Mouse (Mus musculus): Measurements from ENCODE around the gene Ocln. TPM values are rescaled to one million over a fixed set of nuclear protein-coding genes. Genes with fewer than 3 reads are reported as not detected.
"Not testable (repeated sequence)": the region's sequence is repeated elsewhere in the genome, so short reads cannot be mapped to it uniquely, and the experiment has no call there.

Ocln gene
- total RNA-seq, 4 experiments from 2014 or later = 6.6 to 28.6 (median 16.7) TPM

DNA sequence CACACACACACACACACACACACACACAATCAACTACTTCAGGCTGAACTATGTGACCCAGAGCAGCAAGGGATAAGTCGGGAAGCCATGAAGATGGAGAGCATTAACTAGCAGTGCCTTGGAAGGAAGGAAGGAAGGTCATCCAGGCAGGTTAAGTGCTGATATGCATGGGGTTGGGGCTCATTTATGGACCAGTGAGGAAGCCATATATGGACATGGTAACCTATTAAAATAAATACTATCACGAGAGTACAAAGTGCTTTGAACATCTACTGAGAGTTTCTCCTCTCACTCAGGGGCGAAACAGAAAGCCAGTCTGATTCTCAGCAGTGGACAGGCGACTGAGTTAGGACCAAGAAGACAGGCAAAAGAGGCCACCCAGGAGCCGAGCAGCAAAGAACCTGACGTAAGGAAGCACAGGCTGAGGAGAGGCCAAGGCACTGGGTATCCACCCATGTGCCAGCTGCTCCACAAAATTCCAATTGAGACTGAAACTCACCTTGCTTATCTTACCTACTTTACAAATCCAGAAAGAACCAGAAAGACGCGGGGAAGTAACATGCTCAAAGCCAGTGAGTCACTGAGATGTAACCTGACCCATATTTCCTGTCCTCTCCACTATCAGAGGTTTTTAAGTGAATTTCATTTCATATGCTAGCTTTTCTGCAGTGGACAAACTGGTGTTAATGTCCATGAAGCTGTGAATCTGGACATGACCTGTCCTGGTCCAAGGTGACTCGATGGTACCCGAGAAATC, 9.3 kb downstream of the Ocln start:
- DNase-seq = no peak

DNA sequence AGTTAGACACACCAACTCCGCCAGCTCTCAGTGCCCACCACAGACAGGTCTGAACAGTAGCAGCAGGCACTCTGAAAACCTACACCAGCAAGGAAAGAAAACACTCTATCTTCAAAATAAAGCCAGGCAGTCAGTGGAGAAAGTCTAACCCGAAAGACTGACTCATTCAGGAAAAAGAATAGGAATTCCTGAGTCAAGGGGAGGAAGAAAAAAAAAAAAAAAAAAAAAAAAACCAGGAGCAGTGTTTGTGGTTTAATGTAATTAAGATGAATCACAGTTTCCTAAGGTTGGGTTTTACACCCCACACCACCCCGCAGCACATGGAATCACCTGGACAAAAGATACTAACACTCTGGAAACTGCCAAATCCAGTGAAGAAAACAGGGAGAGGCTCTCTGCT, 16.4 kb downstream of the Ocln start:
- no peak for DNase-seq

DNA sequence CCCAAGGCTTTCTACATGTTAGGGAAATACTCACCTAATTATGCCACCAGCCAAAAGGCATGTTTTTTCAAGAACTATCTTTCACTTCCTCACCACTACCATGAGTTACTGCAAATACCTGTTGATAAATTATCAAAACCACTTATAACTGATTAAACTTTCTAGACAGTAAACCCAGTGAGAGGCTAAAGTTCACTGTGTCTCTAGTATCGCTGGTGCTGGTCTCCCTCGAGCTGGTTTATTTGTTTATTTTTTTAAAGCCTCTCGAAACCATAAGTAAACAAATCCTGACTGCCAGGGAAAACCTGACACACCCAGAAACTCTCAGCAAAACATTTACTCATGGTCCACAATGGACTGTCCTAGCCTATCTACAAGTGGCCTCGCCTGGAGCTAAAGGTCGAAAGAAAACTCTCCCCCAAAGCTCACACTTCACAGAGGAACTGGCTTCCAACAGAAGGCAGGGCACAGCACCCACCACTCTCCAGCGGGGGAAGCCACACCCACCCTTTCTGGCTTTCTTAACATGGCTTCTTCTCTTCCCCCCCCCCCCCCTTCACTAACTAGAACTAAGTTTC, 19.6 kb downstream of the Ocln start:
- no peak for DNase-seq

DNA sequence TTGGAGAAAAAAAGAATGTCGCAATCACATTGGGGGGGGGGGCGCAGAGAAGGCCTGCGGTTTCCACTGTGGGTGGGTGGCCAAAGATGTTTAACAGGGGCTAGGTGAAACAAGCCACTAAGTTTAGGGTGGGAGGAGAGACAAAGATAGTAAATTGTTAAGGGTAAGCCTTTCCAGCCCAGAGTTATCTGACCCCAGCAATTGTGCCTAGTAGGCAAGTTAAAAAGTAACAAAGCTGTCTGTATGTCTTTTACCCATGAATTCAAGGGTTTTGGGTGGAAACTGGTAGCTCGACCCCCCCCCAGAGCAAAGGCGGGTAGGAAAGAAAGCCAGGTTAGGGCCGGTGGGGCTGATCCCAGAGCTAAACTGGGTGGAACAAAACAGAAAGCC, 25.9 kb downstream of the Ocln start:
- DNase-seq = no peak

GRCm38 (mm10) chr13:100525935-100526648, 26.4 kb downstream of the Ocln start:
- DNase-seq = no peak

GRCm38 (mm10) chr13:100524896-100525295, 27.6 kb downstream of the Ocln start:
- no peak for DNase-seq

GRCm38 (mm10) chr13:100523698-100524097, 28.8 kb downstream of the Ocln start:
- no peak for DNase-seq

DNA sequence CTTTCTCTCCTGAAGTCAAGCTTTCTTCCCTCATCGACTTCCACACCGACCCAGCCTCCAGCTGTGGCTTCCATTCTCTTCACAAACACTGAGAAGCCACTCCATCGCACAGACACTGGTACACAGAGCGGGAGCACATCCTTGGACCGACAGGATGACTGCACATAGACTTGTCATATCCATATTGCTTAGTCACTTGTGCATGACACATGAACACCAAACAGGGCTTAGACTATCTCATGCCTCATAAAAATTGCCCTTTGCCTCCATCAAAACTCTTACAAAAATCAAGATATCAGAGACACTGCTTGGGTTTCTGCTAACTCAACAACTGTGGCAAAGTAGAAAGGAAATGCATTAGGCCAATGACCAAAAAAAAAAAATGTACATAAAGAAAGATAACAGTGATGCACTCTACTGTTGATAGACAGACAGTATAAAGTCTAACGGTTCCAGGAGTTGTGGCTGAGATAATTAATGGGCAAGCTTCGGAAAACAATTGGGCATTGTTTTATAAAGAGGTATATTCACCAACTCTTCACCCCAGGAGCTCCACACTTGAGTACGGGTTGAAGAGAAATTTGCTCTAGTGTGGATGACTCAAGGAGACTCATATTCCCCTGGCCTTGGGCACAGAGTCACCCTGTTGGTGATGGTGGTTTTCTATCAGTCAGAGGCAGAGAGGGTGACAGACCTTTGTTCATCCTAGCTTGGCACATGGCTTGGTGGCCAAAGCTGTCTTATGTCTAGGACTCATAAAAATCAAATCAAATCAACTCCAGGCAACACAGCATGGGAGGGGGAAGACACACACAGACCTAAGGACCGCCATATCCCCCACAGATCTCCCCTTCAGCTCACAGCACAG, 30.6 kb downstream of the Ocln start:
- no peak for DNase-seq

DNA sequence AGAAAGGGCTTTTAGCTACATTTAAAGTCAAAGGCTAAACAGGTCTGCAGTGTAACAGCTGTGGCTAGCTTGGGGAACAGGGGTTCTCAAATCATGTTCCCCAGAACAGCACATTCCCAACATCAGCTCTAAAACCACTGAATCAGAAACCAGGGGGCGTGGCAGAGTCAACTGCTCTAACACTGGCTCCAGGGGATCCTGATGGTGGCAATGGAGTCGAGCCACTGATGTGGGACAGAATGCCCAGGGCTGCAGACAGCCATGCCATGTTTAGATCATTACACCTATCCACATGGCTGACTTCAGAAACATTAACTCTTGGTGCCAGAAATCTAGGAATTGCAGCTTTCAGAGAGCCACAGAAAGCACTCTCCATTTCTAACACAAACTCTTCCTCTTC, 33.4 kb downstream of the Ocln start:
- DNase-seq = no peak

- no peak for DNase-seq
Observed at GRCm38 (mm10) chr13:100518191-100518590, 34.3 kb downstream of the Ocln start.

DNA sequence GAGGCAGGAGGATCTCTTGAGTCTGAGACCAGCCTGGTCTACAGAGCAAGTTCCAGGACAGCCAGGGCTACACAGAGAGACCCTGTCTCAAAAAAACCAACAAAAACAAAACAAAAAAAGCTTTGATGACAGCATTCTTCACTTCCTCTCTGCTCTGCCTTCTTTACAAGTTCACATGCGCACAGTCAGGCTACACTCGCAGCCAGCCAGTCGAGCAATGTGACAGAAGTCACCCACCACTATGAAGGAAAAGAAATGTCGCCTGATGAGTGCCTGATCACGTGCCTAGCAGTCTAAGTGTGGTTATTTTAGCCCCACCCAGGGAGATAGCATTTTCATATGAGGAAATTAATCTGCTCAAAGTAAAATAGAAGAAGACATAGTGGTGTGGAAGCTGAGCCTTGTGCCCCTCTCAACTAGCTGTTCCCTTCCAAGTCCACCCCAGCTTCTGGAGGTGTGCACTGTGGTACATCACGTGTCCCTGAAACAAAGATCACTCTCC, 34.8 kb downstream of the Ocln start:
- no peak for DNase-seq

DNA sequence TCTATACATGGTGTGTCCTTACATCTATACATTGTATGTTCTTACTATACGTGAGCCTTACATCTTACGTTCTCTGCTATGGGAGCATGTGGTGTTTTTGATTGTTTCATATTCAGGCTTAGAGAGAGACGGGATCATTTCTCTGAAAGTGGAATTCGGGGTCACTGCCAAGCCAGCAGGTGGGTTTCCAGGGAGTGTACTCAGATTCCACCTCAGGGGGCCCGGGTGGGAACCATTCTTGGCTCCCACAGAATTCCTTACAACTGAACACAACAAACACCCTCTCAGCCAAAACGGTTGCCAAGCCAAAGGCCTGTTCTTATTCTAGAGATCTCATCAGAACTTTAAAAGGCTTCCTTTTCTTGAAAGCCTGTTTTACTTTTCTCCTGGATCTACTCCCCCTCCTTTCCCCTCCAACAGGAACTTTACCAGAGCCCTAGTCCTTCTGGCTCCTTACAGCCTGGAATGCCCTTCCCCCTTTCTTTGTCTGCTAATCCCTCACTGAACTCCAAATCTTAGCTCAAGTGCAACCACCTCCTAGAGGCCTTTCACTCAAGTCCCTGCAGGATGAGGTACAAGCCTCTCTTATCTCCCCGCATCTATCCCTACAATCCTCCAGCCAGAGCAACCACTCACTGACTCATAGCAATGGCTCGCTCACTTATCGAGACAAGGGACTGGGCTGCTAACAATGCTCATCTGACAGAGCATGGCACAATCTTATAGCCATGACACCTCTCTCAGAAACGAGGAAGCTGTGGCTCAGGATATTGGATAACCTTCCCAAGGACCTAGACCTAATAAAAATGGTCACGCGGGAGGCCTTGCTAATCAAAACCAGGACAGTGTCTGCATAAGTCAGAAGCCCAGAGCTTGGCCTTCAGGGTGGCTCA, 36.1 kb downstream of the Ocln start:
- peak; percentile 70 for DNase-seq

- DNase-seq = no peak
Observed at GRCm38 (mm10) chr13:100512792-100513191, 39.7 kb downstream of the Ocln start.

- DNase-seq = no peak
Observed at GRCm38 (mm10) chr13:100511860-100512364, 40.6 kb downstream of the Ocln start.

- DNase-seq = peak; percentile 28
Observed at GRCm38 (mm10) chr13:100511146-100511859, 41.2 kb downstream of the Ocln start.

- not testable (repeated sequence) for DNase-seq
Observed at GRCm38 (mm10) chr13:100499625-100500024, 52.9 kb downstream of the Ocln start.

GRCm38 (mm10) chr13:100495337-100495736, 57.2 kb downstream of the Ocln start:
- DNase-seq = no peak

DNA sequence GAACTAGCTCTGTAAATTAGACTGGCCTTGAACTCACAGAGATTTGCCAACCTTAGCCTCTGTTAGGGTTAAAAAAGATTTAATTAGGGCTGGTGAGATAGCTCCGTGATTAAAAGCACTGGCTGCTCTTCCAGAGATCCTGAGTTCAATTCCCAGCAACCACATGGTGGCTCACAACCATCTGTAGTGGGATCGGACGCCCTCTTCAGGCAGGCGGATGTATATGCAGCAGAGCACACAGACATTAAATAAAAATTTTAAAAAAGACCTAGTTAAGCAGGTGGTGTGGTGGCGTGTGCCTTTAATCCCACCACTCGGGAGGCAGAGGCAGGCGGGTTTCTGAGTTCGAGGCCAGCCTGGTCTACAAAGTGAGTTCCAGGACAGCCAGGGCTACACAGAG, 58.1 kb downstream of the Ocln start:
- DNase-seq = not testable (repeated sequence)

- DNase-seq = no peak
Observed at GRCm38 (mm10) chr13:100493313-100493712, 59.2 kb downstream of the Ocln start.

DNA sequence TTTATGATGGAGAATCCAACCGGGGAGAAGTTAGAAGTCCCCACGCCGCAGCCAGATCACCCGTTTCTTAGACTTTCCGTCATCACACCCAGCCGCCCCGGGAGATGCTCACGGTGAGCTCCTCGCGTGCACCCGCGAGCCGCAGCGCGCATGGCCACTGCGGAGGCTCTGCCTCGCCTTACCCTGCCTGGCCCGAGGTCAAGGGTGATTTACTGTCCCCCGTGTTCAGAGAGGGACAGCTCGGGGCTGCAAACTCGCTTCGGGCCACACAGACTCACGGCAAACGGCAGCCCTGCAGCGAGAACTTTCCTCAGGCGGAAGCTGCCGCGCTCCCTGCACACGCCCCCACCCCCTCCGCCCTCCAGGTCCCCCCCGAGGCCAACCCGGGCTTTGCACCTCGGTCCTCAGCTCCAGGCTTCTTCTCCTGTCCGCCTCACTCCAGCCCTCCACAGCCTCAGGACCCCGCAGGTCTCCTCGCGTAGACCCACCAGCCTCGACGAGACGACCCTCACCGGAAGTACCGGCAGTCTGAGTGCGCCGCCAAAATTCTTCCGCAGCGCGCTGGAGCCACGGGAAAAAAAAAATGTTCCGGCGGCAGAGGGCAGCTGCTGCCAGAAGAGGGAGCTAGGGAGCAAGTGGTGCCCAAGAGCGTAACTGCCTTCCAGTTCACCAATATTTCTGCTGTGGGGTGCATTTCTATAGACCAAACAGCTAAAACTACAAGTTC, 60.3 kb downstream of the Ocln start, which contains the start of gene Gtf2h2:
Gene Gtf2h2, minus strand, starts transcription at position 519 of the 727 bp plus-strand sequence.
- DNase-seq = peak; percentile 53
